Mouse (Mus musculus): ENCODE data around the gene Frmd6. TPM values are rescaled to one million over a fixed set of nuclear protein-coding genes. Genes with fewer than 3 reads are reported as not detected.

The Frmd6 gene
- polyA plus RNA-seq, 2 experiments, result 1.9 to 2.6 TPM

DNA sequence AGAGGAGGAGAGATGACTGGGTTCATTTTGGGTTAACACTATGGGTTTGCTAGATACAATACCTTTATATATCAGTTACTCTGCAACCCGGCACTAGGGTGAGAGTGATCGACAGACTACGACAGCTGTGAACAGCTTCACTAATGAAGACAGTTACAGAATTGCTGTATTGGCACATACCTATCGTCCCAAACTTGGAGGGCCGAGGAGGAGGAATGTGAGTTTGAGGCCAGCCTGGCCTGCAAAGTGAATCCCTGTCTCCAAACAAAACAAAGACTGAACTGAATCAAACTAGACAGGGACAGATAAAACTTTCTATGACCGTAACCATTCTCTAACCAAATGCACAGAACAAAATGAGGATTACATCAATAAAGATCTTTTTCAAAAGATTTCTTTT lies 36.0 kb upstream of the Frmd6 start:
- no peak overlapping the region for H3K27ac ChIP-seq
- 69% methylated on average over 6 of the region's 6 CpGs for WGBS (ENCODE audit: insufficient replicate concordance)
- no peak for ATAC-seq (ENCODE audit: insufficient read depth)
- H3K36me3 ChIP-seq (replicated peaks; ENCODE audit: control insufficient read depth, insufficient read depth, low read depth), result no peaks in the 10 kb centered on the region
- no peaks in the 10 kb centered on the region for H3K4me1 ChIP-seq (replicated peaks; ENCODE audit: control insufficient read depth in 2 of 2, insufficient read depth in 2 of 2, low read length in 1 of 2)
- H3K9ac ChIP-seq (replicated peaks), result no peak overlapping the region
- TF ChIP-seq EP300 (IDR thresholded peaks at IDR 0.05; ENCODE audit: low read depth), result no peak
- TF ChIP-seq CTCF (IDR thresholded peaks at IDR 0.05; ENCODE audit: low read depth), result no peak
- no peak for DNase-seq (ENCODE audit: low read depth in 3 of 3, low spot score in 3 of 3)
- no peaks in the 10 kb centered on the region for H3K27me3 ChIP-seq (ENCODE audit: control insufficient read depth, insufficient read depth, low read length)
- H3K4me3 ChIP-seq (ENCODE audit: insufficient read depth in 1 of 2, low read depth in 2 of 2, low read length in 2 of 2), result no peak overlapping the region
- no peak overlapping the region for H3K4me2 ChIP-seq (ENCODE audit: low read depth)
- H3K9me3 ChIP-seq (ENCODE audit: control insufficient read depth, low read length), result no peaks in the 10 kb centered on the region

DNA sequence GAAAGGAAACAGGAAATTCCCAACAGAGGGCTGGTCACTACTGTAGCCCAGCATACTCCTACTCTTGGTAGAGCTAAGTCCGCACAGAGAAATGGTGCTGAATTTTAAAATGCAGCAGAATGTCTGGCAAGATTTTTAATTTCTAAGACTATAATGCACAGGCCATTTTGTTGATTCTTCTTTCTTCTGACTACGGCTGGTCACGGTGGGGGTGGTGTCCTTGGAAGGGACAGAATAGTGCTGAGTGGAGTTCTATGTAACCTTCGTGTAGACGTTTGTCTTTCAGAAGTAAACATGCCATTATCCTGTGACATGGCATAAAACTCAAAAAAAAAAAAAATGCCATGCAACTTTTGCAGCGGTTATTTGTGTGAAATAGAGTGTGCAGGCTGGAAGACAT lies 32.0 kb upstream of the Frmd6 start:
- Histone ChIP-seq H3K9me3 (ENCODE audit: control insufficient read depth, low read length) (no peaks in the 10 kb centered on the region), H3K36me3 (replicated peaks; ENCODE audit: control insufficient read depth, insufficient read depth, low read depth) (no peaks in the 10 kb centered on the region), H3K4me1 (replicated peaks; ENCODE audit: control insufficient read depth in 2 of 2, insufficient read depth in 2 of 2, low read length in 1 of 2) (peaks cover 0 to 5% of the 10 kb centered on the region in 2 experiments; a peak in 1 of 4 replicates), H3K4me2 (ENCODE audit: low read depth) (no peak overlapping the region), H3K9ac (replicated peaks) (no peak overlapping the region), H3K27me3 (ENCODE audit: control insufficient read depth, insufficient read depth, low read length) (no peaks in the 10 kb centered on the region), H3K27ac (no peak overlapping the region), H3K4me3 (ENCODE audit: insufficient read depth in 1 of 2, low read depth in 2 of 2, low read length in 2 of 2) (no peak overlapping the region)
- no peak for DNase-seq (ENCODE audit: low read depth in 3 of 3, low spot score in 3 of 3)
- ATAC-seq (ENCODE audit: insufficient read depth), result no peak
- TF ChIP-seq CTCF (IDR thresholded peaks at IDR 0.05; ENCODE audit: low read depth) (no peak), EP300 (IDR thresholded peaks at IDR 0.05; ENCODE audit: low read depth) (no peak)
- WGBS (ENCODE audit: insufficient replicate concordance), result 69% methylated on average over 6 of the region's 6 CpGs

DNA sequence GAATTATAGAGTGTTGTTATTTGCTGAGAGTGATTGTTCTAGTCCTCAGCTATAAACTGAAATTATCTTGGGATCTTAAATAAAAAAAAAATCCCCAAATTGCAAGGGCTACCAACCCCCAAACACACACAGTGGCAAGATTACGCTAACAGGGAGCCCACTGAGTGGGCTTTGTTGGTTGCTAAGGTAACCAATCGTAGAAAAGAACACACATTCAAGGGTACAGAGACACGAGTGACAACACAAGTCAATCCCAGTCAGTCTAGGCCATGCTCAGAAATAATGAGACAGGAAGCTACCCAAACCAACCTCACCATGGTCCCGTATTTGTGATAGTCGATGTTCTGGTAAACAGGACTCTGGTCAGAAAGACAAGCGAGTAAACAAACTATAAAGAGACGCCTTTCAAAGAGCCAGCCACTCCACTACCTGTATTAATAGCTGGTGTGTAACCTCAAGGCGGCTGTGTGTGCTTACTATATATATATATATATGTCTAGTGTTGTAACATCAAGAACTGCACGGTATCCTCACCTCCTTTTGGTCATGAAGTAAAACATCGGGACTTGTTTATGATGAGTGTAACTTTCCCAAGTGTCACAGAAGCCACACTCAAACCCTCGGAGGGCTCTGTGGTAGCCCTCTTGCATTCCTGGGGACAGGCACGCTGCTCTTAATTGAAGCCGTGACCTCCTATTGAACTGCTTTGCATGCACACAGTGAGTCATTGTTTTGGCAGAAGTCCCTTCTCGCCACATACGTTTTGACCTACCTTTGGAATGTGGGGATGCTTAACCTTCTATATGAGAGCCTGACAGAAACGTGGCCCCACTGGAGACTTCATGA lies 30.5 kb upstream of the Frmd6 start:
- no peak overlapping the region for H3K4me3 ChIP-seq (ENCODE audit: insufficient read depth in 1 of 2, low read depth in 2 of 2, low read length in 2 of 2)
- H3K27me3 ChIP-seq (ENCODE audit: control insufficient read depth, insufficient read depth, low read length), result no peaks in the 10 kb centered on the region
- no peak for ATAC-seq (ENCODE audit: insufficient read depth)
- H3K4me2 ChIP-seq (ENCODE audit: low read depth), result no peak overlapping the region
- DNase-seq (ENCODE audit: low read depth in 3 of 3, low spot score in 3 of 3), result no peak
- no peaks in the 10 kb centered on the region for H3K9me3 ChIP-seq (ENCODE audit: control insufficient read depth, low read length)
- no peak overlapping the region for H3K9ac ChIP-seq (replicated peaks)
- H3K27ac ChIP-seq, result no peak overlapping the region
- no peak for TF ChIP-seq EP300 (IDR thresholded peaks at IDR 0.05; ENCODE audit: low read depth)
- no peak for TF ChIP-seq CTCF (IDR thresholded peaks at IDR 0.05; ENCODE audit: low read depth)
- H3K36me3 ChIP-seq (replicated peaks; ENCODE audit: control insufficient read depth, insufficient read depth, low read depth), result no peaks in the 10 kb centered on the region
- 54% methylated on average over 16 of the region's 16 CpGs for WGBS (ENCODE audit: insufficient replicate concordance)
- H3K4me1 ChIP-seq (replicated peaks; ENCODE audit: control insufficient read depth in 2 of 2, insufficient read depth in 2 of 2, low read length in 1 of 2), result peaks cover 0 to 9% of the 10 kb centered on the region in 2 experiments; a peak in 1 of 4 replicates

DNA sequence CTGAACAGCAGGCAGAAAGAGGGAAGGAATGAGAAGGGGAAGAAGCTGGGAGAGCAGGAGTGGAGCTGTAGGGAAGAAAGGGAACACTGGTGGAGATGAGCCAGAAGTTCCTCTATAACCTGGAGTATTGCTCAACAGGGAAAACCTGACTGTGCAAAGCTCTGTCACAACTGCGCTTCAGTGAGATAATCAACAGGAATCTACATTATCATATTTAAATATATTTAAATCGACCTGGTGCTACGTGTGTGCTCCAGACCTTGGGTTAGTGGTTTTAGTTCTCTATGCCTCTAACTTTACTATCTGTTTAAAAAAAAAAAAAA lies 30.0 kb upstream of the Frmd6 start:
- 61% methylated on average over 3 of the region's 3 CpGs for WGBS (ENCODE audit: insufficient replicate concordance)
- Histone ChIP-seq H3K27ac (no peak overlapping the region), H3K9ac (replicated peaks) (no peak overlapping the region), H3K36me3 (replicated peaks; ENCODE audit: control insufficient read depth, insufficient read depth, low read depth) (no peaks in the 10 kb centered on the region), H3K27me3 (ENCODE audit: control insufficient read depth, insufficient read depth, low read length) (no peaks in the 10 kb centered on the region), H3K4me3 (ENCODE audit: insufficient read depth in 1 of 2, low read depth in 2 of 2, low read length in 2 of 2) (no peak overlapping the region), H3K4me2 (ENCODE audit: low read depth) (no peak overlapping the region), H3K9me3 (ENCODE audit: control insufficient read depth, low read length) (no peaks in the 10 kb centered on the region), H3K4me1 (replicated peaks; ENCODE audit: control insufficient read depth in 2 of 2, insufficient read depth in 2 of 2, low read length in 1 of 2) (peaks cover 0 to 11% of the 10 kb centered on the region in 2 experiments; a peak in 2 of 4 replicates)
- TF ChIP-seq CTCF (IDR thresholded peaks at IDR 0.05; ENCODE audit: low read depth) (no peak), EP300 (IDR thresholded peaks at IDR 0.05; ENCODE audit: low read depth) (no peak)
- DNase-seq (ENCODE audit: low read depth in 3 of 3, low spot score in 3 of 3) (no peak), ATAC-seq (ENCODE audit: insufficient read depth) (no peak)

DNA sequence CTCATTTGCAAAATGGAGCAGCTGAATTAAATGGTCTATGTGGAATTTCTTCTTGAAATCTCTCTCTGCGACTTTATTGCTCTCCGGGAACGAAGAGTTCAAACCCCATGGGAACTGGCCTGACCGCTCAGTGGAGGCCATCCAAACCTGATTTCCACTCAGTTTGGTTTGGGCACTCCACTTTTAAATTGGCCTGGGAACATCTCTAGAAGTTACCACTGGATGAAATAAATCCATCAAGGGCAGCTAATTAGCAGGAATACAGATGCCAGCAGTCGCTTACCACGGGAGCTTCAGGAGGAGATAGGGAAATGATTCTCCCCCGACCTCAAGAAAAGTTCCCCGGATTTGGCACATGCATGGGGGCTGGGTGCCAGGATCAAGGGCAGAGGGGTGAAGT lies 26.8 kb upstream of the Frmd6 start:
- no peak for ATAC-seq (ENCODE audit: insufficient read depth)
- WGBS (ENCODE audit: insufficient replicate concordance), result 68% methylated on average over 8 of the region's 8 CpGs
- H3K9me3 ChIP-seq (ENCODE audit: control insufficient read depth, low read length), result no peaks in the 10 kb centered on the region

More for the DNA sequence above, 26.8 kb upstream of the Frmd6 start:
- Histone ChIP-seq H3K4me2 (ENCODE audit: low read depth) (no peak overlapping the region), H3K36me3 (replicated peaks; ENCODE audit: control insufficient read depth, insufficient read depth, low read depth) (no peaks in the 10 kb centered on the region), H3K4me1 (replicated peaks; ENCODE audit: control insufficient read depth in 2 of 2, insufficient read depth in 2 of 2, low read length in 1 of 2) (peaks cover 0 to 11% of the 10 kb centered on the region in 2 experiments; a peak in 2 of 4 replicates), H3K4me3 (ENCODE audit: insufficient read depth in 1 of 2, low read depth in 2 of 2, low read length in 2 of 2) (no peak overlapping the region), H3K27me3 (ENCODE audit: control insufficient read depth, insufficient read depth, low read length) (no peaks in the 10 kb centered on the region), H3K9ac (replicated peaks) (no peak overlapping the region), H3K27ac (no peak overlapping the region)
- DNase-seq (ENCODE audit: low read depth in 3 of 3, low spot score in 3 of 3), result no peak
- TF ChIP-seq CTCF (IDR thresholded peaks at IDR 0.05; ENCODE audit: low read depth), result no peak
- no peak for TF ChIP-seq EP300 (IDR thresholded peaks at IDR 0.05; ENCODE audit: low read depth)
